Mouse (Mus musculus): ENCODE data around the gene Cggbp1.

Gene Cggbp1

DNA sequence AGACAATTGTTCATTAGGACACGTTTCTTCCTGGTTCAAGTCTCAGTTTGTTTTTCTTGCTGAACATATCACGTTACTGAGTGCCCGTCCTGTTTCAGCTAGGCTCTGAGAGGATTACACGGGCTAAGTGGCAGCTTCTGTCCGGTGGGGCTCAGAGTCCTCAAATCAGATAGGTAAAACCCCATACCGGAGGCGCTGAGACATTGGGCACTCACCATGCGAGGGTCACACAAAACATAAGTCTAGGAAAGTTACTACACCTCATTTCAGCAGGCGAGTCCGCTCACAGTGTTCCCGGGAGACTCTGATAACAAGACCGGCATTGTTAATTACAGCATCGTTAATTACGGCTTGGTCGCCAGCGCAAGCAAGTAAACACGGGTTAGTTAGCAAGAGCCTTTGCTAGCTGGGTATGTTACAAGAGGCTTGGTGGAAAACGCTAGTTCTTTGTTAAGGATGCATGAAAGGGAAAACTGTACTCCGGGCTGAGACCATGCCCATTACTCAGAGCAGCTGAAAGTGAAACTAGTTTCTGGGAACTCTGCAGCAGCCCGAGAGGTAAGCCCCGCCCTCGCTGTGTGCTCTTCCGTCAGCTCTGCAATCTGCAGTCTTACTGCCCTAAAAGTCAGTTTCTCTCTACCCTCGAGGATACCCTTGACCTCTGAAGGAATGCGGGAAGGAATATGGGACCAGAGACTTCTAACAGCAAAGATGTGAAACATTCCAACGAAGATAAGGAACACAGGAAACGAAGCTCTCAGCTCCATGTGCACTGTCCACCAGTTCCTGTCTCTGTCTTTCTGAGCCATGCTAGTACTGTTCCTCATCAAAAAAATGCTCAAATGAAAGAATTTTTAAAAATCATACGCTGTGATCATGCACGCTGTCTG is 21.9 kb downstream of the Cggbp1 start:
- peak in 1 of 2 experiments; percentile 59 for DNase-seq (ENCODE audit: low spot score in 2 of 2)

DNA sequence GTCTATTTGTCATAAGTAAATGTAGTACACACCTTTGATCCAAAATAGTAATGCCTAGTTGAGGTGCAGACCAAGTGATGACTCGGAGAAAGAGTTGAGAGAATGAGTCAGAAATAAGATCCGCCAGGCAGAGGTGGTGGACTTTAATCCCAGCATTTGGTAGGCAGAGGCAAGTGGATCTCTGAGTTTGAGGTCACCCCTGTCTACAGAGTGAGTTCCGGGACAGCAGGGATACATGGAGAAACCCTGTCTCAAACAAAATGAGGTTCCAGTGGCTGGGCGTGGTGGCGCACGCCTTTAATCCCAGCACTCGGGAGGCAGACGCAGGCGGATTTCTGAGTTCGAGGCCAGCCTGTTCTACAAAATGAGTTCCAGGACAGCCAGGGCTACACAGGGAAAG is 23.6 kb downstream of the Cggbp1 start:
- no peak for DNase-seq (ENCODE audit: low spot score in 2 of 2)

GRCm38 (mm10) chr16:64875822-64876221 is 24.0 kb downstream of the Cggbp1 start:
- no peak for DNase-seq (ENCODE audit: low spot score in 2 of 2)

GRCm38 (mm10) chr16:64876631-64877265 is 25.0 kb downstream of the Cggbp1 start:
- DNase-seq (ENCODE audit: low spot score in 2 of 2): no peak

DNA sequence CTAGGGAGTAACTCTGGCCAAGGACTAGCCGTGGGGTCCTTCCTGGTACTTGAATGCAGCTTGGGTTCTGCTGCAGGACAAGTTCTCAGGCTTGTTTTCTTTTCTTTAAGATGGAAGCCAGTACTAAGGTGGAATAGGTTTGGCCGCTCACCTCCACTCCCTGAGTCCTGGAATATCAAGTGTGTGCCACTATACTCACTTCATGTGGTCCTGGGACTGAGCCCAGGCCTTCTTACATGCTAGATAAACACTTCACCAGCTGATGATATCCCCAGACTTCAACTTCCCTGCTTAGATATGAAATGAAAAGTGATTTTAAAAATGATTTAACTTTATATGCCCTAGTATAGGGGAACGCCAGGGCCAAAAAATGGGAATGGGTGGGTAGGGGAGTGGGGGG is 25.5 kb downstream of the Cggbp1 start:
- no peak for DNase-seq (ENCODE audit: low spot score in 2 of 2)

GRCm38 (mm10) chr16:64878611-64879132 is 26.9 kb downstream of the Cggbp1 start:
- DNase-seq (ENCODE audit: low spot score in 2 of 2): no peak

DNA sequence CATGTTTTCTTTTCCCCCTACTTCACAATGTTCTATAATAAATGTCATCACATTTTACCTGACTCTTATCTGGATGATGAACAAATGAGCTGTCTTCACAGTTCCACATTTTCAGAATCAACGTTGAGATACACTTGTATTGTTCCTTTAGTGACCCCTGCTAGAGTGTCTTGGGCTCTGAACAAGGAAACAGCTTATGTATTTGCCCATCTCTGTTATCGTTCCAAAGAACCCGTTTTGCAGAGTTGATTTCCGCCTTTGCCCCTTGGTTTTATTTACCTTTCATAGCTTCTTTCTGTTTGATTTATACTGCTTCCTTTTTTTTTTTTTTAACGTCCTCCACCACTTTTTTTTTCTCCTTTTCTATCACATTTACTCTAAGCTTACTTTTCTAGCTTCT is 27.9 kb downstream of the Cggbp1 start:
- no peak for DNase-seq (ENCODE audit: low spot score in 2 of 2)

- no peak for DNase-seq (ENCODE audit: low spot score in 2 of 2)
Measured at GRCm38 (mm10) chr16:64880986-64881385, 29.2 kb downstream of the Cggbp1 start.

DNA sequence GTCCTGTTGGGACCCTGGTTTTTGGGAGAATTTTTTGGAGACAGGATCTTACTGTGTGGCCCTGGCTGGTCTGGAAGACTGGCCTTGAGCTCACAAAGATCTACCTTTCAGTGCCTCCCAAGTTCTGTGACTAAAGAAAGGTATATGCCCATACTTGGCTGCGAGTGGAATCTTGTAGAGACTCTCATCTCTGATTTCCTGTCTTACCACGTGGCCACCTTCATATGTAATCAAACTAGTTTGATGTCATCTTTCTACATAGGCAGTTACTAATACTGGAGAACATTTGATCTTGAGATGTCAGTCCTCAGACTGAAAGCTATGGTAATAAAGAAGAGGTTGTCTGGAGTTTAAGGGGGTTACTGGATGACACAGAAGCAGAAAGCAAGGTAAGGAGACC is 29.6 kb downstream of the Cggbp1 start:
- DNase-seq (ENCODE audit: low spot score in 2 of 2): no peak

- DNase-seq (ENCODE audit: low spot score in 2 of 2): no peak
Measured at GRCm38 (mm10) chr16:64883896-64884295, 32.1 kb downstream of the Cggbp1 start.

GRCm38 (mm10) chr16:64884420-64884838 is 32.6 kb downstream of the Cggbp1 start:
- no peak for DNase-seq (ENCODE audit: low spot score in 2 of 2)

DNA sequence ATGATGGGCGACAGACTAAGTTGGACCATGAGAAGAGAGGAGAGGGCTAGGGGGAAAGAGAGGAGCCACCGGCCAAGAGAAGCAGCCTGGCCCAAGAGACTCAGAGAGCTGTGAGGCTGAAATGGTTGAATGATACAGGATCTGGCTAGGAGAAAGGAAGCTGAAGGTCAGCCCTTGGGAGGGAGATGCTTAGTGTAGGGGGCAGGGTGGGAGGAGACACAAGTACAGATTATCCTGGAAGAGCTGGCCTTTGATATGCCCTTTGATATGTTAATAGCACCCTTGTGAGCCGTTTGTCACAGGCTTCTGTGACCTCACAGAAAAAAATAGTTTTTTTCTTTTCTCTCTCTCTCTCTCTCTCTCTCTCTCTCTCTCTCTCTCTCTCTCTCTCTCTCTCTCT is 33.3 kb downstream of the Cggbp1 start:
- no peak for DNase-seq (ENCODE audit: low spot score in 2 of 2)

- no peak for DNase-seq (ENCODE audit: low spot score in 2 of 2)
Measured at GRCm38 (mm10) chr16:64885547-64885946, 33.8 kb downstream of the Cggbp1 start.

GRCm38 (mm10) chr16:64889496-64889895 is 37.7 kb downstream of the Cggbp1 start:
- no peak for DNase-seq (ENCODE audit: low spot score in 2 of 2)

DNA sequence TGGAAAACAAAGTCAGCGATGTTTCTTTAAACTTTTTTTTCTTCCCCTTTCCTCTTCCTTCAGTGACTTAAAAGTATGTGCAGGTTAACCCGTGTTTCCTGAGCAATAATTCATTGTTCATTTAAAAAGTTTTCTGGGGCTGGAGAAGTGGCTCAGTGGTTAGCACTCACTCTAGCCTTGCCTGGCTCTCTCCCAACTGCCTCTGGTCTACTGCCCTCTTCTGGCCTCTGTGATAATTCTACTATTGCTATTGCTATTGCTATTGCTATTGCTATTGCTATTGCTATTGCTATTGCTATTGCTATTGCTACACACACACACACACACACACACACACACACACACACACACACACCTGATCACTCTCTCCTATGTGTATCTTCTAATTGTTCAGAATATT is 47.3 kb downstream of the Cggbp1 start:
- no peak for DNase-seq (ENCODE audit: low spot score in 2 of 2)

DNA sequence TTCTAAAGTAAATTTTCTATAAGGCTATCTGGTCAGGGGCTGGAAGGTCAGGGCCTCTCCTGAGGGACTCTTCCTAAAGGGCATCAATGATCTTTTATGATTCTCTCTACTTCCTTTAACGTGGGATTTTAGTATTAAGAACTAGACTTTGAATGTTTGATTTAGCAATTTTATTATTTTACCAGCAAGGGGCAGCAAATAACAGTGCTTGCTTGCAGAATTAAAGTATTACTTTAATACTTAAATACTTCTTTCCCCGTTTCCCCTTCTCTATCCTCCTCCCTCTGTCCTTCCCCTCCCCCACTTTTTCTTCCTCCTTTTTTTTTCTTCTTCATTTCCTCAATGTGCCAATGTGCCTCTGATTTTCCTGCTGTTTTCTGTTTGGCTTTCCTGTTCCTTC is 51.5 kb downstream of the Cggbp1 start:
- no peak for DNase-seq (ENCODE audit: low spot score in 2 of 2)

GRCm38 (mm10) chr16:64907112-64907511 is 55.3 kb downstream of the Cggbp1 start:
- peak in 1 of 2 experiments; percentile 24 for DNase-seq (ENCODE audit: low spot score in 2 of 2)

DNA sequence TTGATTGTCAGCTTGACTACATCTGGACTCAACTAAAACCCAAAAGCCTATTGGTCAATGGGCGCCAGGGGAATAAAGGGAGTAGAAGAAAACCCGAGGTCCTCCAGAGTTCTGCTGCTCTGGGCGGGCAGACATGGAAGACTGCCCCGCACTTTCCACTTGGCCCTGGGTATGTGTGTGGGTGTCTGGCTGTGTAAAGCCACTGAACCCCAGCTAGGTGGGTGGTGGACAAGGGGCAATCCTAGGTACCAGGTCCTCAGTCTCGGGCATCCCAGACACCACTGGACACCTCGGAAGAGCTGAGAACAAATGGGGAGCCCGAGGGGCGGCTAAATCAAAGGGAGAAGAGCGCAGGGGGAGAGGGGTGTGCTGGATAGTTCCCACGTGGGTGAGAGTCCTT is 57.0 kb downstream of the Cggbp1 start:
- DNase-seq (ENCODE audit: low spot score in 2 of 2): no peak

Measured in left cerebral cortex, adult 9 months (tissue).